Mouse (Mus musculus): ENCODE results near the gene Wdr12.
A peak's percentile ranks its signal among the peaks of the same experiment; 100 is the strongest.
"Not testable (repeated sequence)": the region's sequence is repeated elsewhere in the genome, so short reads cannot be mapped to it uniquely, and the experiment has no call there.

Gene Wdr12

GRCm38 (mm10) chr1:60098024-60098781 is at the start of gene Wdr12, which contains the start of gene Carf:
TSS of gene Wdr12 (minus strand) at chr1:60098645.
TSS of gene Carf (plus strand) at chr1:60098247.
- DNase-seq (ENCODE audit: low spot score in 2 of 2): peak; percentile 95 to 96

- DNase-seq (ENCODE audit: low spot score in 2 of 2): no peak
These were observed 38.9 kb upstream of the Wdr12 start for GRCm38 (mm10) chr1:60137346-60137745.

GRCm38 (mm10) chr1:60117721-60118455 is 19.4 kb upstream of the Wdr12 start:
- no peak for DNase-seq (ENCODE audit: low spot score in 2 of 2)

GRCm38 (mm10) chr1:60104582-60104981 is 6.1 kb upstream of the Wdr12 start:
- no peak for DNase-seq (ENCODE audit: low spot score in 2 of 2)

- no peak for DNase-seq (ENCODE audit: low spot score in 2 of 2)
These were observed 394 bp upstream of the Wdr12 start for GRCm38 (mm10) chr1:60098839-60099238.

GRCm38 (mm10) chr1:60097277-60098023 is 995 bp downstream of the Wdr12 start:
- peak; percentile 57 to 70 for DNase-seq (ENCODE audit: low spot score in 2 of 2)

GRCm38 (mm10) chr1:60096572-60097276 is 1.7 kb downstream of the Wdr12 start:
- no peak for DNase-seq (ENCODE audit: low spot score in 2 of 2)

GRCm38 (mm10) chr1:60076411-60076810 is 22.0 kb downstream of the Wdr12 start:
- no peak for DNase-seq (ENCODE audit: low spot score in 2 of 2)

GRCm38 (mm10) chr1:60075590-60075989 is 22.9 kb downstream of the Wdr12 start:
- no peak for DNase-seq (ENCODE audit: low spot score in 2 of 2)

- DNase-seq (ENCODE audit: low spot score in 2 of 2): no peak
These were observed 23.5 kb downstream of the Wdr12 start for GRCm38 (mm10) chr1:60074935-60075334.

- DNase-seq (ENCODE audit: low spot score in 2 of 2): not testable (repeated sequence)
These were observed 27.7 kb downstream of the Wdr12 start for GRCm38 (mm10) chr1:60070725-60071124.

GRCm38 (mm10) chr1:60056310-60056709 is 42.1 kb downstream of the Wdr12 start:
- no peak for DNase-seq (ENCODE audit: low spot score in 2 of 2)

- DNase-seq (ENCODE audit: low spot score in 2 of 2): no peak
These were observed 43.8 kb downstream of the Wdr12 start for GRCm38 (mm10) chr1:60054659-60055058.

- not testable (repeated sequence) for DNase-seq (ENCODE audit: low spot score in 2 of 2)
These were observed 51.0 kb downstream of the Wdr12 start for GRCm38 (mm10) chr1:60047481-60047880.

GRCm38 (mm10) chr1:60044595-60044994 is 53.9 kb downstream of the Wdr12 start:
- DNase-seq (ENCODE audit: low spot score in 2 of 2): no peak

- peak; percentile 14 to 25 for DNase-seq (ENCODE audit: low spot score in 2 of 2)
These were observed 55.5 kb downstream of the Wdr12 start, which contains the start of gene Ica1l for GRCm38 (mm10) chr1:60042796-60043469. TSS of gene Ica1l (minus strand) at chr1:60043184.

GRCm38 (mm10) chr1:60042398-60042795 is 56.0 kb downstream of the Wdr12 start:
- DNase-seq (ENCODE audit: low spot score in 2 of 2): no peak

- DNase-seq (ENCODE audit: low spot score in 2 of 2): no peak
These were observed 63.4 kb downstream of the Wdr12 start for GRCm38 (mm10) chr1:60035044-60035443.

Data from heart, adult 9 months (tissue).